Mouse (Mus musculus) Patski (cell line): Measurements from ENCODE around the gene Trim71. TPM values are rescaled to one million over a fixed set of nuclear protein-coding genes. Genes with fewer than 3 reads are reported as not detected.

Experiments used
- ATAC-seq: fragments of 100-300 bp; one replicate; pipeline ENCODE4 v1.8.0; 2021
- CTCF ChIA-PET: fragments of 350-600 bp; sonication (Branson Sonifier 250); formaldehyde crosslinking; loops from one replicate; lab custom pipeline; 2022; ENCODE audit warnings: inconsistent platforms; lab: Charles Lee
- POLR2A ChIA-PET: fragments of 350-600 bp; sonication (Branson Sonifier 250); formaldehyde crosslinking; loops from one replicate; lab custom pipeline; 2022; ENCODE audit warnings: antibody characterized with exemption, inconsistent platforms; lab: Charles Lee
- DNase-seq: peaks from one replicate; pipeline ENCODE4 v3.0.0-alpha.2; 2011; ENCODE audit warnings: low read depth, low spot score
- H3K27me3 ChIP-seq: fragments of 371-371 bp; one replicate; pipeline ENCODE4 v1.5.1; 2021
- CTCF ChIP-seq: fragments of 100-300 bp; IDR thresholded peaks from one replicate; pipeline ENCODE4 v1.5.1; 2021
- in situ Hi-C: fragments of 300-500 bp; cut with MboI; formaldehyde crosslinking; loops from 3 replicates; pipeline ENCODE4 v1.11.1; 2018; ENCODE audit warnings: low pct_unique_long_range_greater_than_20kb, mixed read lengths
- polyA plus RNA-seq: library from polyadenylated mRNA; unstranded; gene quantifications from one replicate; pipeline ENCODE4 v1.2.3, GENCODE M21; 2021

Gene Trim71
- polyA plus RNA-seq: not detected

DNA sequence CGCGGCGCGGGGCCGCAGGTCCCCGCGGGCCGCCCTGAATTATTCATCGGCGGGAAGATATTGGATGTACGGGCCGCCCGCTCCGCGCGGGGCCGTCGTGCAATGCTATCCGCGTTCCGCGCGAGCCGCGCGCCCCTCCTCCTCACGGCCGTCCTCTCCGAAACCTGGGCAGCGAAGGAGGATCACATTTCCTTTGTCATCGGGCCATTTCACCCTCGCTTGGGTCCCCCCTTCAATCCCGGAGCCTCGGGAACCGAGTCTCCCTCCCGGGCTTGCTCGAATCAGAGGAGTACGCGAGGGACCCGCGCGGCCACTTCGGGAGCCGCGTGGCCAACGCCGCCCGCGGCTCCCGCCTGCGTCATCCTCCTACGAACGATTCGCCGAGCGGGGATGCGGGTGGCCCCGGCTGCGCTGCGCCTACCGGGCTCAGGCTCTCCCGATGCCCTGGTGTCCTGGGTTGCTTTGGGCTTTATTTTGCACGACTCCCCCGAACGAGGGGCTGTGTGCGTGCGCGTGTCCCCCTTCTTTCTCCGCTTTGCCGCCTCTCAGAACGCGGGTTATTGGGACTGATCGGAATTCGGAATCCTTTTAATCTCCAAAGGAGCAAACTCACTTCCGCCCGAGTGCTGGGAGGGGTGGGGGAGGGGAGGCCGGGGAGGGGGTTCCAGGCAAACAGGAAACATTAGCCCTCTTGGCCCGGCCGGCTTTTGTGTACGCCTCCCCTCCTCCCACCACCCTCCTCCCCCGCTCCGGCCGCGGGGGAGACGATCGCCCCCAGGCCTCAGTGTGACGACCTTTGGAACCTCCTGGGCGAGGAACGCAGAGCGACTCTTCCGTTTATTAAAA, at the start of gene Trim71:
TSS of gene Trim71 (minus strand) at position 609 of the 846 bp plus-strand sequence.
- DNase-seq: no peak
- no peak for TF ChIP-seq CTCF
- POLR2A ChIA-PET: interaction anchor here (0.7 kb wide), 1 partner anchor 29 kb away, joined by 3 read pairs; no protein-coding TSS in a partner anchor

DNA sequence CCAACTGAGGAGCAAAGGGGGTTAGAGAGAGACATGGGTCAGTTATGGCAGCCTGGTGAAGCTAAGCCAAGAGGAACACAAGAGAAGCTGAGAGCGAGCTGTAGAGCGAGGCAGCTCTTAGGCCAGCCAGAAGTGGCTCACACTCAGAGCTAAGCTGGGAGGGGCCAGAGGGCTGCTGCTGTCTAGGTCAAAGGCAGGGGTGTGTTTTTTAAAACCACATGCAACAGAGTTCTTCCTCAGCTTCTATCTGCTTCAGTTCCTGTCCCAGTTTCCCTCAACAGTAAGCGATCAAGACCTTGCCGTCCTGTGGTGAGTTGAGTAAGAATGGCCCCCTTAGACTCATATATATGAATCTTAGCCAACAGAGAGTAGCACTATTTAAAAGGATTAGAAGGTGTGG, 48.9 kb upstream of the Trim71 start:
- POLR2A ChIA-PET: no interaction called here
- in situ Hi-C loops: no loop called here
- CTCF ChIA-PET: interaction anchor here (0.6 to 1.9 kb wide), 3 partner anchors 21 to 29 kb away, joined by 3 to 7 read pairs (median 4); no protein-coding TSS in a partner anchor
- H3K27me3 ChIP-seq: no peaks in the 10 kb centered on the region
- ATAC-seq: no peak
- TF ChIP-seq CTCF: no peak
- no peak for DNase-seq

More for the DNA sequence above, at the start of gene Trim71:
- in situ Hi-C loops: no loop called here
- H3K27me3 ChIP-seq: peaks cover 14% of the 10 kb centered on the region
- peak; percentile 31 for ATAC-seq
- CTCF ChIA-PET: interaction anchor here (1.0 kb wide), 1 partner anchor 8 kb away, joined by 3 read pairs; no protein-coding TSS in a partner anchor

DNA sequence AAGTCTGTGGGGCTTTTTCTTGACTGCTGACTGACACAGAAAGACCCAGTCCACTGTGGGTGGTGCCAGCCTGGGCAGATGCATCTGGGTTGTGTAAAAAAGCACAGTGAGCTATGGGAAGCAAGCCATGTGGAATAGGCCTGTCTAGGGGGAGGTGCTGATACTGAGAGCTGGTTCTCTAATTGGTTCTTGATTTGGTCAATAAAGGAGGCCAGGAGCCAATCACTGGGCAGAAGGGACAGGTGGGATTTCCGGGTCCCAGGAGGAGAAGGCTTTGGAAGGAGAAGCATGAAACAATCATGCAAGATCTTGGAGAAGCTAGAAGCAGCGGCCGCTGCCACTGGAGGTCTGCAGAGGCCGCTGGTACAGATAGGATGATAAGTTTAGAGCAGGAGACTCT, 48.4 kb upstream of the Trim71 start:
- H3K27me3 ChIP-seq: no peaks in the 10 kb centered on the region
- no peak for DNase-seq
- in situ Hi-C loops: no loop called here
- CTCF ChIA-PET: interaction anchor here (1.9 kb wide), 1 partner anchor 29 kb away, joined by 7 read pairs; no protein-coding TSS in a partner anchor
- POLR2A ChIA-PET: interaction anchor here (0.6 kb wide), 1 partner anchor 244 kb away, joined by 4 read pairs; no protein-coding TSS in a partner anchor
- no peak for ATAC-seq
- no peak for TF ChIP-seq CTCF

DNA sequence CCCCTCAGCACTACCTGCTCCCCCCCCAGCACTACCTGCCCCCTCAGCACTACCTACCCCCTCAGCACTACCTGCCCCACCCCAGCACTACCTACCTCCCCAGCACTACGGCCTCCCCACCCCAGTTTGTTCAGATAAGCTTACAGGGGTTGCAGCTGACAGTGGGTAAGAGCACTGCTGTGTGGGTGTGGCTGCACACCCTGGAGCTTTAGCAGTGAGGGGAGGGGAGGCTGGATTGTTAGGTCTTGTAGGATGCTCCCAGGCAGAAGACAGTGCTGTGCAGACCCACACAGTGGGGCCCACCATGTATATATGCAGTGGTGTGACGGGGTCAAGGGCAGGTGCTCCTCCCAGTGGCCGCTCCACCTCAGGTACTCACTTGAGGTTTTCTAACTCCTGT, 46.1 kb upstream of the Trim71 start:
- POLR2A ChIA-PET: no interaction called here
- ATAC-seq (no peak), DNase-seq (no peak)
- TF ChIP-seq CTCF: no peak
- no peaks in the 10 kb centered on the region for H3K27me3 ChIP-seq
- CTCF ChIA-PET: no interaction called here
- in situ Hi-C loops: no loop called here

DNA sequence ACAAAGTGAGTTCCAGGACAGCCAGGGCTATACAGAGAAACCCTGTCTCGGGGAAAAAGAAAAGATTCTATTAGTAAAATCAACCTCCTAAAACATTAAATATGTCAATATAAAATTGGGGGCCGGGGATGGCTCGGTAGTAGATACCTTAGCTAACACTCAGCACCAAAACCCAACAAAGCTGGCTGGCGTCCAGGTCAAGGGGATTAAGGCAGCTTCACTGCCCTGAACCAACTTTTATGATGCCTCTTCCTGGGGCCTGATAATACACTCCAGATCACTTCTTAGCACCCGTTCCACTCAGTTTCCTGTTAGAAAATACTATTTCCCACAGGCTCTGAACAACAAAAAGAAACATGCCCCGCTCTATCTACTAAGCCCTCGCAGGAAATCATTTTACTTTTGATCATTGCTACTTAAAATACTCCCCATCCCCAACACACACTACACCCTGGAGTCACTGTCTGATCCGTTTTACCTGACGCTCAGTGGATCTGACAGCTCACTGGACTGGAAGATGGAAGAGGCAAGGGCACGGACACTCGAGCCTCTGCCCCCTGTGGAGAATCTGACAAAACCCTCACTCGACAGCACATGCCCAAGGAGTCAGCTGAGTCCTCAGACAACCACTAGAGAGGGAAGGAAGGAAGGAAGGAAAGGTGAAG, 39.8 kb upstream of the Trim71 start:
- CTCF ChIA-PET: interaction anchor here (1.5 kb wide), 1 partner anchor 11 kb away, joined by 6 read pairs; no protein-coding TSS in a partner anchor
- no peak for TF ChIP-seq CTCF
- POLR2A ChIA-PET: no interaction called here
- no peak for ATAC-seq
- no peak for DNase-seq
- no peaks in the 10 kb centered on the region for H3K27me3 ChIP-seq
- in situ Hi-C loops: no loop called here

DNA sequence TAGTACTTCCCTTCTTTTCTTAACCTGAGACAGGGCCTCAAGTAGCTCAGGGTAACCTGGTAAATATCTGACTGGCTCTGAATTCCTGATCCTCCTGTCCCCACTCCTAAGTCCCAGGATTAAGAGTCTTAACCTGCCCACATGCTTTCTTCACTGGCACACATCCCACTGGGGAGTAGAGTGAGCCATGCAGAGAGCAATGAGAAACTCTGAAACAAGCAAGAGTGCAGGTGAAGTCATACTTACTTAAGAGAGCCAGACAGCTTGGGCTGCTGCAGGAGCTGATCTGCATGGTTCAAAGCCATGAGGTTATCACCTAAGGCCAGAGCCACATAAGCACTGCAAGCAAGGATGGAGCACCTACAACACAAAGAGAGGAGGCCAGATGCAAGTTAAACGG, 36.9 kb upstream of the Trim71 start:
- no peaks in the 10 kb centered on the region for H3K27me3 ChIP-seq
- CTCF ChIA-PET: interaction anchor here (1.4 to 1.8 kb wide), 2 partner anchors 14 to 17 kb away, joined by 4 to 5 read pairs; no protein-coding TSS in a partner anchor
- no peak for DNase-seq
- POLR2A ChIA-PET: no interaction called here
- no peak for TF ChIP-seq CTCF
- peak; percentile 51 for ATAC-seq
- in situ Hi-C loops: no loop called here

DNA sequence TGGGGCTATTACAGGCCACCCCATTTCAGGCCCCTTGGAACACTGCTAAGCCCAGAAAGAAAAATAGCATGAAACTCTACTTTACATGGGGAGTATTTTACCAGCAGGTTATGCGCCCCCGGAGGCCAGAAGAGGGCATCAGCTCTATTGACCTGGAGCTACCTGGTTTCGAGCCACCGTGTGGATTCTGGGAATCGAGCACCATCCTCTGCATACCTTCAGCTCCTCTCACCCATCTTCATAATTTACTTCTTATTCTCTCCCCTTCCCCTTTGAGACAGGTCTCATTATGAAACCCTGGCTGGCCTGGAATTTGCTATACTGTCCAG, 20.8 kb upstream of the Trim71 start:
- H3K27me3 ChIP-seq: no peaks in the 10 kb centered on the region
- no peak for ATAC-seq
- in situ Hi-C loops: no loop called here
- TF ChIP-seq CTCF: peak; percentile 51
- no peak for DNase-seq
- POLR2A ChIA-PET: interaction anchor here (0.6 kb wide), 1 partner anchor 786 kb away, joined by 3 read pairs; no protein-coding TSS in a partner anchor
- CTCF ChIA-PET: interaction anchor here (0.9 to 2.5 kb wide), 3 partner anchors 28 to 169 kb away, joined by 3 to 15 read pairs (median 3); no protein-coding TSS in a partner anchor

DNA sequence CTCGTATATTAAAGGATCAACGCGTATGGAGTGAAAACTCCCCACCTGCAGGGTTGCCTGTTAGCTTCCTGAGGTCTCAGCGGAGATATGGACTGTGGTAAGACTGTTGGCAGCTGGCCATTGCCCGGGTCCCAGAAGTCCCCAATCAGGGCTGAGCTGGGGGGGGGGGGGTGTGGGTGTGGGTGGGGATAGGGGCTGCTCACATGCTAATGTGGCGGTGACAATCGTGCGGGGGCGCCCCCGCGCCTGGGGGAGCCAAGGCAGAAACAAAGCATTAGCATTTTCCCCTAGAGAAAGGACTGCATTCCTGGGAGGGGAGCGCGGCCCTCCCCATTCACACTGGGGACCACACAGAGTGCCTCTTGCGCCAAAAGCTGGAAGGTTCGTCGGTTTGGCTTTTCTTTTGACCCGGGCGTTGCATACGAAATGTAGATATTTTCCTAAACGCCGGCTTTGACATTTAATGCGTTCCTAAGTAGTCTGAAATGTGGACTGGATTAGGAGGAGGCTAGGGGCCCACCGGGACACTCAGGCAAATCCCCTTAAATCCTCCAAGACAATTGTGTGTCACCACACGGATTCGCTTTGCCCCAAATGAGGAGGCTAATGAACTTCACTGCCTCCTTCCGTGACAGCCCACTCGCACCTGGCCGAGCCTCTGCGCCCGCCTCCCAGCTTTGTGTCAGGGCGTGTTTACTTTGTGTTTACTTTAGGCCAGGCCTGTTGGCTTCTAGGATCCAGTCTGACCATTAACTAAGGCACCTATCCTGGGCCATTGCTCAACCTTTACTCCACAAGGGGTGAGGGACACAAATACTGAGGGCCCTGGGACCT, 20.2 kb upstream of the Trim71 start:
- ChIA-PET CTCF (interaction anchor here (0.9 to 2.5 kb wide), 9 partner anchors 10 to 178 kb away, joined by 3 to 15 read pairs (median 4); no protein-coding TSS in a partner anchor), POLR2A (no interaction called here)
- ATAC-seq: peak; percentile 44
- in situ Hi-C loops: loop anchor here (5.0 kb wide), 2 partner anchors 82 to 167 kb away; partner anchors contain the start of gene Ccr4
- no peak for TF ChIP-seq CTCF
- no peaks in the 10 kb centered on the region for H3K27me3 ChIP-seq
- no peak for DNase-seq

DNA sequence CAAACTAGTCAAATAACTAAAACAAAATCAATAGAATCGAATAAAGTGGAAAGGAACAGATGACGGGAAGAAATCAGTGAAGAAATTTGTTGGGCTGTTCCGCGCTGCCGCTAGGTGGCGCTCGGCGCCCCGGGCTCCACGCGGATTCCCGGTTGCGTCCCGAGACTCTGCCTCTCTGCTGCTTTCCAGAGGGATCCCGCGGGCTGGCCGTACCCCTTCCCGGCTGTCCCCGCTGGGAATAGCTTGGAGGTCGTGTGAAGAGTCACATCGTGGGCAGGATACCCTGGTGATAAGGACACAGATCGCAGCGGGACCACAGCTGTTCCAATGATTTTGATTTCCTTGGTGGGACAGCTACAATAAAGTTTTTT, 19.6 kb upstream of the Trim71 start:
- ATAC-seq (no peak), DNase-seq (no peak)
- POLR2A ChIA-PET: no interaction called here
- TF ChIP-seq CTCF: peak; percentile 97
- CTCF ChIA-PET: interaction anchor here (0.7 to 2.5 kb wide), 10 partner anchors 9 to 177 kb away, joined by 3 to 15 read pairs (median 4); no protein-coding TSS in a partner anchor
- H3K27me3 ChIP-seq: no peaks in the 10 kb centered on the region
- in situ Hi-C loops: loop anchor here (5.0 kb wide), 2 partner anchors 81 to 166 kb away; partner anchors contain the start of gene Ccr4

DNA sequence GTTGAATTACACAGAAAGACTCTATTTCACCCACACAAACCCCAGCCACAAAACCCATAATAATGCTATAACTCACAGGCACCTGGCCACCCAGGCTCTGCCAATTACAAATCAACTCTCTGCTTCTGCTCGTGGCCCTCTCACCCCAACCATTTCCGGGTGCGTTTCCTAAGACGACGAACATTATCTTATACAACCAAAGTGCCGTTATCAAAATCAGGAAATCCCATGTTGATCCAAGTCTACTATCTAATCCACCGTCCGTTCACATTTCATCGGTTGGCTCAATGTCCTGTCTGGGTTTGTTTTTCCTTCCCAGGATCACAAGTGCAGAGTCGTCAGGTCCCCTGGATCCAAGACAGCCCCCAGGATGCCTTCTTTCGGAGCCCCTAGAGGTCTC, 14.5 kb upstream of the Trim71 start:
- POLR2A ChIA-PET: no interaction called here

More for the DNA sequence above, 14.5 kb upstream of the Trim71 start:
- in situ Hi-C loops: no loop called here
- no peak for DNase-seq
- CTCF ChIA-PET: interaction anchor here (0.8 to 1.5 kb wide), 2 partner anchors 77 to 79 kb away, joined by 3 to 5 read pairs; no protein-coding TSS in a partner anchor
- H3K27me3 ChIP-seq: no peaks in the 10 kb centered on the region
- no peak for ATAC-seq
- no peak for TF ChIP-seq CTCF
